Comparison of ENCODE assay signal across 22 mouse cellular contexts in genomic region chr13:44308227-44308626, GRCm38 (mm10).
DNase-seq lines count a peak whose midpoint lies in the region; ATAC-seq lines count a peak whose summit lies in the region.
"Had no signal": no experiment of that assay in that cellular context is flagged by ENCODE, and none has a peak within 500 bp of the region (broad histone marks: within the 10 kb centered on the region; RNA-seq: fewer than 3 reads in every experiment).

No protein-coding gene starts in this region.

- no peaks in the 10 kb centered on the region for H3K36me3 ChIP-seq in forebrain, embryonic 10.5 days (replicated peaks)
- H3K36me3 ChIP-seq in forebrain, embryonic 15.5 days, result no peaks in the 10 kb centered on the region
- H3K36me3 ChIP-seq in heart, embryonic 16.5 days (ENCODE audit: control insufficient read depth, insufficient read depth), result no peaks in the 10 kb centered on the region
- no peaks in the 10 kb centered on the region for H3K36me3 ChIP-seq in heart, embryonic 10.5 days
- H3K36me3 ChIP-seq in forebrain, embryonic 16.5 days (ENCODE audit: control insufficient read depth, insufficient read depth), result no peaks in the 10 kb centered on the region
- H3K36me3 ChIP-seq: embryonic facial prominence, embryonic 12.5 days; heart, embryonic 15.5 days; intestine, embryonic 15.5 days; limb, embryonic 15.5 days; neural tube, embryonic 13.5 days had no signal

- no peaks in the 10 kb centered on the region for H3K27me3 ChIP-seq in forebrain, embryonic 10.5 days (ENCODE audit: poor library complexity, severe bottlenecking)
- H3K27me3 ChIP-seq in forebrain, embryonic 15.5 days, result no peaks in the 10 kb centered on the region
- no peaks in the 10 kb centered on the region for H3K27me3 ChIP-seq in heart, embryonic 16.5 days (ENCODE audit: control insufficient read depth, insufficient read depth, low read length)
- H3K27me3 ChIP-seq in heart, embryonic 10.5 days (ENCODE audit: insufficient read depth, poor library complexity, severe bottlenecking), result no peaks in the 10 kb centered on the region
- no peaks in the 10 kb centered on the region for H3K27me3 ChIP-seq in forebrain, embryonic 16.5 days (replicated peaks; ENCODE audit: control insufficient read depth, insufficient read depth, low read length)
- H3K27me3 ChIP-seq: embryonic facial prominence, embryonic 12.5 days; heart, embryonic 15.5 days; intestine, embryonic 15.5 days; limb, embryonic 15.5 days; neural tube, embryonic 13.5 days had no signal

- H3K9ac ChIP-seq in forebrain, embryonic 15.5 days (replicated peaks), result no peak overlapping the region
- H3K9ac ChIP-seq in heart, embryonic 16.5 days (ENCODE audit: low read length), result no peak overlapping the region
- H3K9ac ChIP-seq in forebrain, embryonic 16.5 days (replicated peaks; ENCODE audit: low read depth, low read length), result no peak overlapping the region
- H3K9ac ChIP-seq: embryonic facial prominence, embryonic 12.5 days; heart, embryonic 15.5 days; intestine, embryonic 15.5 days; limb, embryonic 15.5 days; neural tube, embryonic 13.5 days had no signal

- no peak for ATAC-seq in forebrain, embryonic 15.5 days (replicated peaks)
- no peak for ATAC-seq in heart, embryonic 16.5 days (replicated peaks; ENCODE audit: extremely low read depth, insufficient read depth, low FRiP score)
- no peak for ATAC-seq in forebrain, embryonic 16.5 days
- ATAC-seq: intestine, embryonic 15.5 days had no signal

- 55% methylated on average over 13 of the region's 13 CpGs for WGBS in forebrain, embryonic 10.5 days
- WGBS in forebrain, embryonic 15.5 days, result 42% methylated on average over 13 of the region's 13 CpGs
- 65% methylated on average over 13 of the region's 13 CpGs for WGBS in heart, embryonic 16.5 days
- 53% methylated on average over 13 of the region's 13 CpGs for WGBS in heart, embryonic 10.5 days
- 46% methylated on average over 13 of the region's 13 CpGs for WGBS in forebrain, embryonic 16.5 days

- no peak overlapping the region for H3K4me2 ChIP-seq in forebrain, embryonic 15.5 days (replicated peaks)
- peak overlapping the region; percentile 17; the same call in 1 of the 2 replicates for H3K4me2 ChIP-seq in heart, embryonic 16.5 days (ENCODE audit: low read depth, low read length)
- peak overlapping the region; percentile 27; the same call in 1 of the 2 replicates for H3K4me2 ChIP-seq in forebrain, embryonic 16.5 days (ENCODE audit: low read length)
- H3K4me2 ChIP-seq: embryonic facial prominence, embryonic 12.5 days; heart, embryonic 15.5 days; intestine, embryonic 15.5 days; limb, embryonic 15.5 days; neural tube, embryonic 13.5 days had no signal

- H3K27ac ChIP-seq in forebrain, embryonic 10.5 days, result peak overlapping the region; percentile 51; the same call in 1 of the 2 replicates
- no peak overlapping the region for H3K27ac ChIP-seq in forebrain, embryonic 15.5 days (replicated peaks)
- H3K27ac ChIP-seq in heart, embryonic 16.5 days (ENCODE audit: low read length), result no peak overlapping the region
- no peak overlapping the region for H3K27ac ChIP-seq in heart, embryonic 10.5 days
- H3K27ac ChIP-seq in forebrain, embryonic 16.5 days (ENCODE audit: low read length), result no peak overlapping the region
- H3K27ac ChIP-seq: embryonic facial prominence, embryonic 12.5 days; heart, embryonic 15.5 days; intestine, embryonic 15.5 days; limb, embryonic 15.5 days; neural tube, embryonic 13.5 days had no signal

- peaks cover 10% of the 10 kb centered on the region for H3K4me1 ChIP-seq in forebrain, embryonic 10.5 days
- no peaks in the 10 kb centered on the region for H3K4me1 ChIP-seq in forebrain, embryonic 15.5 days
- H3K4me1 ChIP-seq in heart, embryonic 16.5 days (ENCODE audit: control insufficient read depth, insufficient read depth, low read length), result no peaks in the 10 kb centered on the region
- no peaks in the 10 kb centered on the region for H3K4me1 ChIP-seq in heart, embryonic 10.5 days
- H3K4me1 ChIP-seq in forebrain, embryonic 16.5 days (replicated peaks; ENCODE audit: control insufficient read depth, insufficient read depth, low read length), result no peaks in the 10 kb centered on the region; the same call in 1 of the 2 replicates
- H3K4me1 ChIP-seq: embryonic facial prominence, embryonic 12.5 days; heart, embryonic 15.5 days; intestine, embryonic 15.5 days; limb, embryonic 15.5 days; neural tube, embryonic 13.5 days had no signal

- no peaks in the 10 kb centered on the region for H3K9me3 ChIP-seq in forebrain, embryonic 10.5 days
- H3K9me3 ChIP-seq in forebrain, embryonic 15.5 days, result no peaks in the 10 kb centered on the region
- H3K9me3 ChIP-seq in heart, embryonic 16.5 days (replicated peaks; ENCODE audit: control insufficient read depth, low read length), result no peaks in the 10 kb centered on the region
- H3K9me3 ChIP-seq in heart, embryonic 10.5 days, result no peaks in the 10 kb centered on the region
- no peaks in the 10 kb centered on the region for H3K9me3 ChIP-seq in forebrain, embryonic 16.5 days (ENCODE audit: control insufficient read depth, low read length)
- H3K9me3 ChIP-seq: embryonic facial prominence, embryonic 12.5 days; heart, embryonic 15.5 days; intestine, embryonic 15.5 days; limb, embryonic 15.5 days; neural tube, embryonic 13.5 days had no signal

- no peak for DNase-seq in forebrain, embryonic 10.5 days (ENCODE audit: extremely low spot score, low spot score)
- no peak for DNase-seq in heart, embryonic 10.5 days (ENCODE audit: low spot score)
- peak; percentile 68 for DNase-seq in R1 (ENCODE audit: low read depth, low spot score)
- DNase-seq in adrenal gland, adult 8-10 months, result no peak
- DNase-seq in adrenal gland, adult 18-20 months (ENCODE audit: low spot score in 2 of 2), result no peak
- DNase-seq: cerebellum, adult 2 months; cerebellum, postnatal 25 days; gastrocnemius, adult 2 months; kidney, adult 8-10 months; kidney, postnatal 14 days; left cerebral cortex, postnatal 4 days; lung, postnatal 4 days; thymus, postnatal 25 days had no signal

- no peak overlapping the region for H3K4me3 ChIP-seq in forebrain, embryonic 10.5 days
- no peak overlapping the region for H3K4me3 ChIP-seq in forebrain, embryonic 15.5 days
- H3K4me3 ChIP-seq in heart, embryonic 16.5 days (ENCODE audit: low read length), result no peak overlapping the region
- H3K4me3 ChIP-seq in heart, embryonic 10.5 days, result no peak overlapping the region
- no peak overlapping the region for H3K4me3 ChIP-seq in forebrain, embryonic 16.5 days (replicated peaks; ENCODE audit: low read length)
- H3K4me3 ChIP-seq: embryonic facial prominence, embryonic 12.5 days; gastrocnemius, adult 2 months; heart, embryonic 15.5 days; intestine, embryonic 15.5 days; limb, embryonic 15.5 days; myocyte; neural tube, embryonic 13.5 days had no signal
